Mouse (Mus musculus) retina, embryonic 14.5 days (tissue): ENCODE data around the gene Mgmt.
A peak's percentile ranks its signal among the peaks of the same experiment; 100 is the strongest.

ENCODE experiments used
- DNase-seq: peaks from one replicate; pipeline ENCODE4 v3.0.0-alpha.2; 2015; ENCODE audit warnings: low spot score

Gene Mgmt

DNA sequence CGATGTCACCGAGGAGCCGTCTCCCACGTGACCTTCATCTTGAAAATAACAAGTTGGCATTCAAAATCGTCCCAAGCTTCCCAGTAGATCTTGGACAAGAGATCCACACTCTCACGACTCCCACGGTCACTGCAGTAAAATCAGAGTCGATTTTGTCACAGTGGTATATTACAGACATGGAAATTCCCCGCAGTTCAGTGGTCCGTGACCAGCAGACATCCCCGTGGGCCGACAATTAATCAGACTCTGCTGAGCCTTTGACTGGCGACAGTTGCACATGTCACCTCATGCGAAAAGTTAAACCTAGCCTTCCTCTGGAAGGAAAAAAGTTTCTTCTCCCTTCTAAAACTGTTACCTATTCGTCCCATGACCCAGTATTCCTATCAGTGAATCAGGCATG, 106.8 kb downstream of the Mgmt start:
- peak; percentile 40 for DNase-seq

DNA sequence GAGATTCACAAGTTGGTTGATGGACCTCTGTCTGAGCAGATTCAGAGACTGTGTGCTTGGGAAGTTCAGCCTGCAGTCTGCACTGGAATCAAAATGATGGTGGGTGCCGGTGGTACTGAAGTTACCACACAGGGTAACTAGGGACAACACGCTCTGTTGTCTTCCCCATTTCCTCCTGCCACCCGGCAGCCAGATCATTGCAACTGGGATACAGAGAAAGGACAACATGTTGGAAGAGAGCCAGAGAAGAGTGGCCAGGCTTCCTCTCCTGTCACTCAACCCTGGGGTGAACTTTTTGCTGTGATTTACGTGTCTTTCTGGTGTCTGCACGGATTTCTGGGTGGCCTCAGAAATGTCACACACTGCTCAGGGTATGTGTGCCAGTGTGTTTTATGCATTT, 107.4 kb downstream of the Mgmt start:
- DNase-seq, result no peak

- no peak for DNase-seq
Measured at GRCm38 (mm10) chr7:137002431-137002830, 108.0 kb downstream of the Mgmt start.

GRCm38 (mm10) chr7:137005293-137005692, 110.9 kb downstream of the Mgmt start:
- no peak for DNase-seq

GRCm38 (mm10) chr7:137008321-137008720, 113.9 kb downstream of the Mgmt start:
- DNase-seq, result no peak

GRCm38 (mm10) chr7:137009732-137010275, 115.4 kb downstream of the Mgmt start:
- no peak for DNase-seq

DNA sequence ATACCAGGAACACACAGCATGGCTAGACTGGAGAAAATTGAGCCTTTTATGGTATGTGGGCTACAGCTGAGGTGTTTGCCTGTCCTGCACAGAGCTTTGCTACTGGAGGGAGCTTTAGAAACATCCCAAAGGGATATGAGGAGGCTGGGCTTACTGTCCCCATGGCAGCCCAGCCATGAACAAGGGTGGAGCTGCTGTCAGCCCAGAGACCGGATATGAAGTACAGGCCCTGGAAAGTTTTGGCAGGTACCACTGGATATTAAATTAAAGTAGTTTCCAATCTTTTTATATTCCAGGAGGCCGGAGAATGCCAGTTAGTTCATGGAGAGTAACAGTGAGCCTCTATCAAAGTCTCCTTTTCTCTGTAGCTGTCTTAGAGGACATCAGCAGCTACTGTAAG, 116.0 kb downstream of the Mgmt start:
- no peak for DNase-seq

- no peak for DNase-seq
Measured at GRCm38 (mm10) chr7:137012687-137013086, 118.3 kb downstream of the Mgmt start.

- DNase-seq, result no peak
Measured at GRCm38 (mm10) chr7:137013433-137013832, 119.0 kb downstream of the Mgmt start.

DNA sequence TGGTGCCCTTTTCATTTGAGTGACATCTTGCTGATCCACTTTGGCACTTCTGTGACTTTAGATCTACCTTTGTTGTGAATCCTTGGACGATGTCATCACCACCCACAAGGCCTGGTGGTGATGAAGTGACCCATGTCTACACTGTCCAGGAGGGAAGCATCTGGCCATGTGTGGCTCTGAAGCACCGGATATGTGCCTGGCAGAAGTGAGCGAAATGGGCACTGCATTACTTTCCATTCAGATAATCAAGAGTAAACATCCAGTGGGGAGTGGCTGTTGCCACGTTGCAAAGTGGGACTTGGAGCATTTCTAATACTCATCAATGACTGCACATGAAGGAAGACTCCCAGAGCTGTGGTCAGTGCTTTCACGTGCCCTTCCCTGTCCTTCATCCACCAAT, 124.2 kb downstream of the Mgmt start:
- DNase-seq, result no peak

- DNase-seq, result no peak
Measured at GRCm38 (mm10) chr7:137020195-137020594, 125.8 kb downstream of the Mgmt start.

- DNase-seq, result no peak
Measured at GRCm38 (mm10) chr7:137030789-137031188, 136.4 kb downstream of the Mgmt start.

GRCm38 (mm10) chr7:137033177-137033576, 138.8 kb downstream of the Mgmt start:
- DNase-seq, result no peak

- no peak for DNase-seq
Measured at GRCm38 (mm10) chr7:137034986-137035385, 140.6 kb downstream of the Mgmt start.

DNA sequence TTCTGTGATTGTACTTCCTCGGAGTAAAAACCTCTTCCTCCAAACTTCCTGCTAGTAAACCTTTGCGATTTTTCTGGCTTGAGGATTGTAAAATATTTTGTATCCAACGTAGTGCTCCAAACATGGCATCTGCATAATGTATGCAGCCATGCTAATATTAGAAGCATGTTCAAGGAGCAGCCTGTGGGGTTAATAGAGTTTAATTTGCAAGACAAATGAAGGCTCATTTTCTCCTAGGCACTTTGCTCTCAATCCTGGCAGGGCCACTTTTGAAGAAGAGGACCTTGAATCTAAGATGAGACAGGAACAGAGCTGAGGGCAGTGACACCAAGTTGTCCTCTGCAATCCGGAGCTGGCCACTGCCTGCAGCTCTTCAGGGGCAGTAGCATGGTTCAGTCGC, 141.5 kb downstream of the Mgmt start:
- no peak for DNase-seq

- no peak for DNase-seq
Measured at GRCm38 (mm10) chr7:137037471-137037870, 143.1 kb downstream of the Mgmt start.

- no peak for DNase-seq
Measured at GRCm38 (mm10) chr7:137037872-137038271, 143.5 kb downstream of the Mgmt start.

- no peak for DNase-seq
Measured at GRCm38 (mm10) chr7:137038311-137038945, 144.0 kb downstream of the Mgmt start.

- DNase-seq, result no peak
Measured at GRCm38 (mm10) chr7:137038946-137039320, 144.5 kb downstream of the Mgmt start.

- DNase-seq, result peak; percentile 45
Measured at GRCm38 (mm10) chr7:137040646-137041045, 146.2 kb downstream of the Mgmt start.

DNA sequence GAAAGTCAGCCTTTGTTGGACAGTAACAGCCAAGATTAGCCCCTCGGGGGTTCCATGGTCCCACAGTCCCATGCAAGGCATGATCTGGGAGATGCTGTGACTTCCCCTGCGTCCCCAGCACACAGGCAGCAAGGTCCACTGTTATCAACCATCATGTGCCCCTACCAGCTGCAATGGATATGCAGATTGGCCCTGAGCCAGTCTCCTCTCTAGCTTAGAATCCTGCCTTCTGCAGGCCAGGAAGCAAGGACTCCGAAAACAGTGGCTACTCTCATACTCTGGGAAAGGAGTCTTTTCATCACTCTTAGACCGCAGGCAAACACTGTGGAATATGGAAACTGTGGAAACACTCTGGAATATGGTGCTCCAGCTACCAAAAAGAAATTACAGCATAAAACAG, 152.5 kb downstream of the Mgmt start:
- no peak for DNase-seq

- DNase-seq, result no peak
Measured at GRCm38 (mm10) chr7:137048086-137048922, 153.9 kb downstream of the Mgmt start.

GRCm38 (mm10) chr7:137054343-137054742, 159.9 kb downstream of the Mgmt start:
- DNase-seq, result no peak
